Mouse (Mus musculus) kidney, adult 8-10 months (tissue): ENCODE measurements around the gene Tbc1d2.
"Not testable (repeated sequence)": the region's sequence is repeated elsewhere in the genome, so short reads cannot be mapped to it uniquely, and the experiment has no call there.

Experiments
- DNase-seq, 2 experiments: peaks; one replicate each; pipeline ENCODE4 v3.0.0; 2022

The Tbc1d2 gene

GRCm38 (mm10) chr4:46575509-46576284 lies 74.3 kb downstream of the Tbc1d2 start:
- DNase-seq: not testable (repeated sequence)

GRCm38 (mm10) chr4:46574841-46575240 lies 75.2 kb downstream of the Tbc1d2 start:
- no peak for DNase-seq

- no peak for DNase-seq
Observed at GRCm38 (mm10) chr4:46574024-46574753, 75.8 kb downstream of the Tbc1d2 start.

GRCm38 (mm10) chr4:46572616-46573015 lies 77.4 kb downstream of the Tbc1d2 start:
- DNase-seq: no peak

- no peak for DNase-seq
Observed at GRCm38 (mm10) chr4:46571744-46572143, 78.3 kb downstream of the Tbc1d2 start.

- no peak for DNase-seq
Observed at GRCm38 (mm10) chr4:46569671-46570070, 80.3 kb downstream of the Tbc1d2 start.

- no peak for DNase-seq
Observed at GRCm38 (mm10) chr4:46568169-46568568, 81.8 kb downstream of the Tbc1d2 start.

- no peak for DNase-seq
Observed at GRCm38 (mm10) chr4:46566931-46567671, 82.9 kb downstream of the Tbc1d2 start.

GRCm38 (mm10) chr4:46565393-46565955 lies 84.5 kb downstream of the Tbc1d2 start:
- no peak for DNase-seq

- DNase-seq: no peak
Observed at GRCm38 (mm10) chr4:46564247-46564646, 85.8 kb downstream of the Tbc1d2 start.

- no peak for DNase-seq
Observed at GRCm38 (mm10) chr4:46563847-46564246, 86.2 kb downstream of the Tbc1d2 start.

GRCm38 (mm10) chr4:46562841-46563240 lies 87.2 kb downstream of the Tbc1d2 start:
- DNase-seq: no peak

GRCm38 (mm10) chr4:46562037-46562436 lies 88.0 kb downstream of the Tbc1d2 start:
- no peak for DNase-seq

GRCm38 (mm10) chr4:46560069-46560705 lies 89.8 kb downstream of the Tbc1d2 start:
- no peak for DNase-seq

GRCm38 (mm10) chr4:46558672-46559667 lies 91.0 kb downstream of the Tbc1d2 start:
- no peak for DNase-seq

GRCm38 (mm10) chr4:46556933-46557332 lies 93.1 kb downstream of the Tbc1d2 start:
- DNase-seq: no peak

GRCm38 (mm10) chr4:46555762-46556161 lies 94.2 kb downstream of the Tbc1d2 start:
- DNase-seq: no peak
